Mouse (Mus musculus): ENCODE data around the gene Ube2d1. TPM values are rescaled to one million over a fixed set of nuclear protein-coding genes. Genes with fewer than 3 reads are reported as not detected.

Ube2d1 gene
- total RNA-seq, 2 experiments from 2014 or later: 42.6 to 43.5 TPM

- DNase-seq: peak; percentile 88
These were observed 66.7 kb downstream of the Ube2d1 start for GRCm38 (mm10) chr10:71218228-71218892.

GRCm38 (mm10) chr10:71215996-71216395, 69.1 kb downstream of the Ube2d1 start:
- DNase-seq: no peak

Other genes with a start within 250 kb of the Ube2d1 start
- gene Bicc1, start 125.6 kb downstream of the Ube2d1 start, total RNA-seq (2021): 10 to 100 TPM; 37.6 to 38.4 TPM
- gene Tfam, start 47.0 kb downstream of the Ube2d1 start, total RNA-seq (2021): 10 to 100 TPM; 59.3 to 59.6 TPM
- gene Cisd1, start 59.7 kb upstream of the Ube2d1 start, total RNA-seq (2021): 100 to 1,000 TPM; 178 to 194 TPM
- gene Ipmk, start 62.5 kb upstream of the Ube2d1 start, total RNA-seq (2021): 10 to 100 TPM; 12.3 to 14.2 TPM